Comparison of ENCODE assay signal across 19 mouse cellular contexts in genomic region chr5:125317296-125317695, GRCm38 (mm10).
"Had no signal": no experiment of that assay in that cellular context is flagged by ENCODE, and none has a peak within 500 bp of the region (broad histone marks: within the 10 kb centered on the region; RNA-seq: fewer than 3 reads in every experiment).

No protein-coding gene starts in this region.

- H3K36me3 ChIP-seq: midbrain, embryonic 12.5 days; midbrain, embryonic 15.5 days; neural tube, embryonic 12.5 days; neural tube, embryonic 15.5 days; stomach, embryonic 15.5 days had no signal

- H3K27ac ChIP-seq: kidney, postnatal 0 days; layer of hippocampus, adult 2 months; limb, embryonic 10.5 days; limb, embryonic 13.5 days; liver, embryonic 14.5 days; macrophage; midbrain, embryonic 12.5 days; midbrain, embryonic 15.5 days; neural tube, embryonic 12.5 days; neural tube, embryonic 15.5 days; stomach, embryonic 15.5 days had no signal

- H3K4me1 ChIP-seq: limb, embryonic 10.5 days; midbrain, embryonic 12.5 days; neural tube, embryonic 12.5 days had no signal

- H3K27me3 ChIP-seq: limb, embryonic 13.5 days; midbrain, embryonic 12.5 days; midbrain, embryonic 15.5 days; neural tube, embryonic 12.5 days; neural tube, embryonic 15.5 days; stomach, embryonic 15.5 days had no signal

- H3K4me3 ChIP-seq: layer of hippocampus, adult 2 months; limb, embryonic 10.5 days; limb, embryonic 13.5 days; midbrain, embryonic 12.5 days; midbrain, embryonic 15.5 days; neural tube, embryonic 12.5 days; neural tube, embryonic 15.5 days; stomach, embryonic 15.5 days had no signal

- DNase-seq: kidney, adult 2 months; kidney, postnatal 25 days; layer of hippocampus, adult 9-11 months; liver, postnatal 0 days; lung, embryonic 14.5 days; retina, postnatal 1 day; right cerebral cortex, postnatal 25 days; spleen, adult 18-20 months had no signal
